Mouse (Mus musculus): Measurements from ENCODE around the gene Fat3.
A peak's percentile ranks its signal among the peaks of the same experiment; 100 is the strongest.

Gene Fat3

GRCm38 (mm10) chr9:16221885-16222284, 279.2 kb downstream of the Fat3 start:
- peak; percentile 38 for DNase-seq

DNA sequence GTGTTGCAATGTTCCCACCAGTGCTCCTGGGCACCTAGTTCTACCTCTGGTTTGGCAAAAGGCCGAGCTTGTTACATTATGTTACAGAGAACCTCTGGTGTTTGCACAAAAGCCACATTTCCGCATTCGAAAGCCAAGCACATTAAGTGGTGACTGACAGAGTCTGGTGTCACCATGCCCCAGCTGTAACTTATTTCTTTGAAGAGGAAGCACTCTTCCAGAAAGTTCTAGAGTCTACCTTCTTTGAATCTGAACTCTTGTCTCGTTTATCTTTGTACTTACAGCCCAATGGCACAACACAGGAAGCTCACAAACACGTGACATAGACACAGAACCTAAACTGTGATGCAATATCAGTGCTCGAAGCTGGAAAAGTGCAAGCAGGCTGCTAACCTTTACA, 284.9 kb downstream of the Fat3 start:
- DNase-seq, result no peak

DNA sequence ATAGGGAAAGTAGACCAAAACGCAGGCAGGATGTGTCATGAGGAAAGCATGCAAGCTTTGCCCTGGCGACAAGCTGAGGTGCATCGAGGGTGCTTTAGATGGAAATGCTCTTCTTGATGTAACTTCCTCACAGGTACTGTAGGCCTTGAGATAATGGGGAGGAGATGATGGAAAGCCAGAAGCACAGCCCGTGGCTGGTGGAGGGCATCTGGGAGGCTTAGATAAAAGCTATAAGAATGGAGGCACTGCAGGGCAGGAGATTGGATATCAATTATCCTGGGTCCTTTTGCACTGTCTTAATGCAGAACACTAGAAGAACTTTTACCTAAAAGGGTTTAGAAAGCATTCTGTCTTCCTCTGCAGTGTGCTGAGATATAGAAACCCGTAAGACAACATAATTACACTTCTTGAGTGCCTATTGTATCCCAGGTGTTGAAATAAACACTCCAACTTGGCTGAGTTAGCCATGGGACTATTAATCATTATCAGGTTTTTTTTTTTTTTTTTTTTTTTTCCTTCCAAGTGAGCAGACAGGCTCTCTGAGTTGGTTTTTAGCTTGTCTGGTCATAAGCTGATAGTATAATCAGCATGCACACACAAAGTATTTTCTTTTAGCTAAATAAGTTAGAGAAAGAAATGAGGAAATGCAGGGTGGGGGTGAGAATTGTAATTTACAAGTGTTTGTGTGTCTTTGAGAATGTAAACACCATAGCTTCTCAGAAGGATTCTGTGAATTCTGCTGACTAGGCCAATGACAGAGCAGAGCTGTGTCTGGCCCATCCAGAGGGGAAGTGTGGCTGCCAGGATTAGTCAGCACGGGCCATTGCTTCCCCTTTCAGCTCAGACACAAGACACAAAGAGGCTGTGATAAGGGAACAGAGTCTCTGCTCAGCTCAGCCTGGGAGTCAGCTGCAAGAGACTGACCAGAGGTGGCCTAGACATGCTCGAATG, 286.1 kb downstream of the Fat3 start:
- peak; percentile 14 for DNase-seq

- DNase-seq, result no peak
These were observed 287.8 kb downstream of the Fat3 start for GRCm38 (mm10) chr9:16213324-16213723.

GRCm38 (mm10) chr9:16212628-16213027, 288.5 kb downstream of the Fat3 start:
- no peak for DNase-seq

DNA sequence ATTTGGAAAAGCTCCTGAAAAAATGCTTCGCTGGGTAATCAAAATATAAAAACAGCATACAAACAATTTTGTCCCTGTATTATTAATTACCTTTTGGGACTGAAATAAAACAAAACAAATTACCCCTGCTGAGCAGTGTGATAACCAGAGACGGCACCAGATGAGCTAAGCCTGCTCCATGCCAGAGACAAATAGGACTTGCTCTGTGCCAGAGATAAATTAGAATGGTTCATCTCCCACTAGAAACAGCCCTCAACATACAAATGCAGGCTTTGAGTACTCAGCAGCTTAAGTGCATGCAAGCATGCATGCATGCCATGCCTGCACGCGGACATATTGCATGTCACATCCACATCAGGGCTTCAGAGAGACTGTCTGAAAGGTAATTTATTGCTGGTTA, 288.9 kb downstream of the Fat3 start:
- DNase-seq, result no peak

DNA sequence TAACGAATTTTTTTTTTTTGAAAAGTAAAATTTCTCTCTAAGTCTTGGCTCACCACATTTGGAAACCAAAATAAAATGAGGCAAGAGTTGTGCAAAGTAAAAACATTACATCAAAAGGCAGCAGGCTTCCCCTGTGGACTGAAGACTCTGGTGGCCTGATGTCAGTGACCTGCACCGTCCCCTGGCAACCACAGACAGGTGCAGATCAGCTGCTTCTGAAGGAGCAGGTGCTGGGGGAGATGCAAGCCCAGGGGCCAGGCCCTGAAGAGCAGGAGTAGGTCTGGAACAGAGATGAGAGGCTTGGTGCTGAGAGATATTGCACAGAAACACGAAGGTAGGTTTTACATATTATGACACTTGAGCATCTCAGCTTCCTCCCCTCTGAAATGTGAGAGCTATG, 289.6 kb downstream of the Fat3 start:
- no peak for DNase-seq

DNA sequence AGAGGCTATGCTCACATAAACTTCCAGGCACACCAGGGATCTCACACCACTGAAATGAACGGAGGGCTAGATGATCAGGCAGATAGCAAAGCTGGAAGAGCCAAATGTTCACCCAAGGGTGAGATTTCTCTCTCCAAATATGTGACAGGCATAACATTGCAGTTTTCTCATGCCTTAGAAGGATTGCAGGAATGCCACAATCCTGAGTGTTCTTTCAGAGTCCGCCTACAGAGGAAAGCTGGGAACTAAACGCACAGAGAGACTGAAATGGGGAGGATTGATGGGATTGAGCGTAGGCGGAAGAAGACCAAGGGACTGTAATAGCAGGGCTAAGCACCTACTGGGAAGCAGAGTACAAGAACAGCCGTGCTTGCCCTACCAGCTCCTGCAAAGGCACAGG, 298.8 kb downstream of the Fat3 start:
- no peak for DNase-seq

- no peak for DNase-seq
These were observed 300.1 kb downstream of the Fat3 start for GRCm38 (mm10) chr9:16200948-16201347.

DNA sequence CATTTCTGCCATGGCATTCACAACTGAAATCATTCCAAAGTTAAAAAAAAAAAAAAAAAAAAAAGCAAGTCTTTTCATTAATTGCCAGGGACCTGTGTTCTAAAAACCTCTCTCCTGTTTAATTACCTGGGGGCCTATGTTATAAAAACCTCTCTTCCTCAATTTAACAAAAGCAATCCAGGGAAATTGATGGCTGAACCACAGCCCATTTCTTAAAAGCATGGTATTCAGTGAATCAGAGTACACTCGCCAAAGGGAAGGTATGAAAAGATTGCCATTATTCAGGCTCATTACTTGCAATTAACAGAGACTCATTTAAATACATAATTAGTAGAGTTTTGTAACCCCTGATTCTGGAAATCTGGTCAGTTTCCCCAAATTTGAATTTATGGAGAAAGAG, 314.6 kb downstream of the Fat3 start:
- DNase-seq, result no peak

DNA sequence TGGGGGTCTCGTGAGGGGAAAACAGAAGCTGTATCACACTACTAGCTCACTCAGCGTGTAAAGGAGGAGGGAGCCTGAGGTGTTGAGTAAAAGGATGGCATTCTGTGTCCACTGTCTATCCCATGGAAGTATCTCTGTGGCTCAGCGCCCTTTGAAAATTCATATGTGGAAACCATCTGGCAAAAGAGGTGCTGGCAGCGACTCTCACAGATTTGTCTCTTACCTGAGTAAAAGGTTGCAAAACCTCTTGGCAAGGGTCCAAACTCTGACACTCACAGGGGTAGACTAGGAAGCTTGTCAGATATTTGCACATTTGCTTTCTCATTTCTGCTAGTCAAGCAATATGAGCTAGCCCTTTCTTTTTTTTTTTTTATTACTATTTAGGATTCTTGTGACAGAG, 331.8 kb downstream of the Fat3 start:
- DNase-seq, result no peak

DNA sequence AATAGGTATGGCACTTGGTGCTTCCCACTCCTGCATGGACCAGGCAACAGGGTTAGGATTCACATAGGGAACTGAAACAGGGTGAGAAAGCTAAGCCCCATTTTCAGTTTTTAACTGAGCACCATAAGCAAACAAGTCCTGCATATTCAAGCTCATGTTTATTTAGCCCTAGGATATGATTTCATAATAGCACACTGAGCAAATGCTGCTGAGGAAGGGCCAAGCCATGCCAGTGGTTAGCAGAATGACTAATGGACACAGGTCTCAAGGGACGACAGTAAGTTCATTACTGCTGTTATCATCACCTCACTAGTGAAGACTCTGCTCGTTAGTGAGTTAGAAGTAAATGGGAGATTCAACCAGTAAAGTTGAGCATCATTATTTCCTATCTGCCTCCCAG, 333.0 kb downstream of the Fat3 start:
- DNase-seq, result no peak

DNA sequence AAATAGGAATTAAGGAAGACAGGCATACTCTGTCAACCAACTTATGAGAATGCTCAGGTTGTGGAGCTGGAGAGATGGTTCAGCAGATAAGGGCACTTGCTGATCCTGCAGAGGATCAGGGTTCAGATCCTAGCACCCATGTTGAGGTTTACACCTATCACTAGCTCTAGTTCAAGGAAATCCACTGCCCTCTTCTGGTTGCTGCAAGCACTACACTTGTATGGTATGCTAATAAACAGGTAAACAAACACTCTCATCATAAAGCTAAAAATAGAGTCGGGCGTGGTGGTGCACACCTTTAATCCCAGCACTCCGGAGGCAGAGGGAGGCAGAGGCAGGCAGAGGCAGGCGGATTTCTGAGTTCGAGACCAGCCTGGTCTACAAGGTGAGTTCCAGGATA, 341.7 kb downstream of the Fat3 start:
- DNase-seq, result no peak

- DNase-seq, result no peak
These were observed 347.5 kb downstream of the Fat3 start for GRCm38 (mm10) chr9:16153580-16153930.

DNA sequence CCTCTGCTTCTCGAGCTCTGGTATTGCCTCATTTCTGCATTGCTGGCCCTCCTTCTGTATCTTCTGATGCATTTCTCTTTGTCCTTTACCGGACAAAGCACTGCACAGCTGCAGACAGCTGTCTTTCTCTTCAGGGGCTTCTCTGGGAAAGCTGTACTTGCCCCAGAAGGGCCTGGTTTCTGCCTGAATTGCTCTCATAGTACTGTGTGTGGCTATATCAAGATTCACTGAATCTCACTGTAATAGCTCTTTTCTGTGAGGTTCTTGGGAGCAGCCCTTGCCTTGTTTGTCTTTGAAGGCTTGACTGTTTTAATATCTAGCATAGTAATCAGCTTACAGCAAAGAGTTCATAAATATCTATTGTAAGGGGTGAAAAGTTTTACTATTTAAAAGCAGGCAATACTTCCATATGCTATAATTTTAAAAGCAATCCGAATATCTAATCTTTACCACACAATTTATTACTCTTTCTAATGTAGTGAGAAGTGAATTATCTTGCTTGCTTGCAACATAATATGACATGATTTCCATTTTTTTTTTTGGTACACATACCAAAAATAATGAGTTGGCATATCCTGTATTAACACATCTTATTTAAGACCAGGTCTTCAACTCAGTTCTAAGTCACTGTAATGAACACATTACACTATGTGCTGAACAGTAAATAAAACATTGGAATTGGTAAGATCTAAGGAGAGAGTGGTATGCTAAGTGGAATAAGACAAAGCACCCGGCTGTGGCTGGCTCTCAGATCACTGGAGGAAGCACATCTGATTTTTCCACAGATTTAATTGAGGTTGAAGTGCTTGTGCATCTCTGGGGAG, 348.1 kb downstream of the Fat3 start:
- DNase-seq, result no peak

GRCm38 (mm10) chr9:16150046-16150445, 351.0 kb downstream of the Fat3 start:
- no peak for DNase-seq

DNA sequence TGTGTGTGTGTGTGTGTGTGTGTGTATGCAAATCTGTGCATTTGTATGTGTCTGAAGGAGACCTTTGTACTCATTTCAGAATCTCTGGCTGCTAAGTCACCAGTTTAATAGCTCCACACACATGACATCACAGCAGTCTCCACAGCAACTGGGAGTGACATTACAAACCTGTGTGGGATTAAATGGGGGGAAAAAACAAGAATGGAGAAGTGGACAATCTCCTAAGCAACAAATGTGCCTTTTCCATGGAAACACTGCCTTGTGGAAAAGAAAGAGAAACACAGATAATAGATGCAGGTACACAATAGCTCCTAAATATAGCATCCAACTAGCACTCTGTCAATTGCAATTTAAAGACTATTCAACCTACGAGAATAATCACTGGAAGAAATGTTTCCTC, 353.4 kb downstream of the Fat3 start:
- DNase-seq, result no peak

- no peak for DNase-seq
These were observed 356.4 kb downstream of the Fat3 start for GRCm38 (mm10) chr9:16144684-16145083.

DNA sequence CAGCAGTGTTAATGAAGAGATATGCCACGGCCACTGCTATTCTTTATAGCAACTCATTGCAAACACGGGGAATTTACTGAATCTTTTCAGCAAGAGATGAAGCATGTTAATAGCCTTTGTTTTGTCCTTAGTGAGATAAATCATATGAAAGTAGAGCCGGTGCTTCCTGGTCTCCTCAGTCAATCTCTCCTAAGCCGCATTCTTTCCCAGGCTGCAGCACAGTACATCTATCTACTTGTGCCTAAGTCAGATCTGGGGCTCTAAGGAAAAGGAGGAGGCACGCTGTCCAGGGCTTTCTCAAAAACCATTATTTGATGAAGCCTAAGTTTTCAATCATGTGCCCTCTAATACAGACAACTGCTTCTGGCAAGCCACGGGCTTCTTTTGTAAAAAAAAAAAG, 361.8 kb downstream of the Fat3 start:
- DNase-seq, result no peak

GRCm38 (mm10) chr9:16133098-16133497, 368.0 kb downstream of the Fat3 start:
- no peak for DNase-seq

- no peak for DNase-seq
These were observed 368.5 kb downstream of the Fat3 start for GRCm38 (mm10) chr9:16132594-16132993.

DNA sequence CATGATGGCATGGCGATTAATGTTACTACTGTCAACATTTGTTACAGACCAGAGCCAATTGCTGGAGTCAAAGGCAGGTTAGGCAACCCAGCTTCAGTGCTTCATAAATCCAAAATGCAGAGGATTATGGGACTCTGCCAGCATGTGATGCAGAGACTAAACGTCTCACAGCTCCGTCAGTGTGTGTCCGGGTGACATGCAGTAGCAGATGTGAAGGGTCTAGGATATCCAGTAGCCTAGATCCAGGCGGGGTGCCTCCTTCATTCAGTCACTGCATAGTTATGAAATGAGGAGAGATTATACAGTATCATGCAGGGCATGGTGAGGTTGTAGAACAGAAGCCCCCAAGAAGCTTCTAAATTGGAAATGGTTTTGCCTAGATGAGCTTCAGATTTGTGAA, 379.3 kb downstream of the Fat3 start:
- DNase-seq, result no peak

- DNase-seq, result no peak
These were observed 386.1 kb downstream of the Fat3 start for GRCm38 (mm10) chr9:16114821-16115485.

Measured in right cerebral cortex, postnatal 4 days (tissue).